Mouse (Mus musculus) frontal cortex, postnatal 36 days (tissue): ENCODE data around the gene Lmna.

Source experiments
- DNase-seq, 2 experiments: peaks; one replicate each; pipeline ENCODE4 v3.0.0; 2022; ENCODE audit warnings: low spot score in 2 of 2

Lmna gene

DNA sequence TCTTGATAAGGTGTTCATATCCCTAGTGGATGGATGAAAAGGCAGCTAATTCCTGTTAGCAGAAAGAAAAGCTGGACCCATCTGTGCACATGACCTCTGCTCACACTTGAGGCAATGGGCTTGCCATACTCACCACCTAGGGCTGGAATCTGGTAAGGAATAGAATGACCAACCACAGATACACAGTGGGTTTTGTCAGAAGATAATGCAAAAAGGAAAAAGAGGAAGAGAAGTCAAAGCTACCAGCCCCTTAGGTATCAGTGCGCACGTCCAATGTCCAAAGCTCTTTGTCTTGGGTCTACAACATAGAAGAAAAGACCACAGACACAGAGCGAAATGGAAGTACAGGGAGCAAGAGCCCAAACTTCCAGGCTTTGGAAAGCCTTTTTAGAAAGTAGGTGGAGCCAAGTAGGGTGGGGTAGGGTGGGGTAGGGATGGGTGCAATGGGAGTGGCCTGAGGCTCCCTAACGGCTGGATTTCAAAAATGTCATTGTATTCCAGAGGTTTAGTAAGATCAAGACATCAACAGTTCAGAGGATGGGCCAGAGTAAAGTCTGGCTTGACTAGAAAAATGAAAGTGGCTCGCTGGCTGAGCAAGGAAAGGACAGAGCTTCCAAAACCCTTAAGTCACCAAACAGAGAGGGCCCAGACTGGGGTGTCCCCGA lies 8.3 kb downstream of the Lmna start:
- no peak for DNase-seq

DNA sequence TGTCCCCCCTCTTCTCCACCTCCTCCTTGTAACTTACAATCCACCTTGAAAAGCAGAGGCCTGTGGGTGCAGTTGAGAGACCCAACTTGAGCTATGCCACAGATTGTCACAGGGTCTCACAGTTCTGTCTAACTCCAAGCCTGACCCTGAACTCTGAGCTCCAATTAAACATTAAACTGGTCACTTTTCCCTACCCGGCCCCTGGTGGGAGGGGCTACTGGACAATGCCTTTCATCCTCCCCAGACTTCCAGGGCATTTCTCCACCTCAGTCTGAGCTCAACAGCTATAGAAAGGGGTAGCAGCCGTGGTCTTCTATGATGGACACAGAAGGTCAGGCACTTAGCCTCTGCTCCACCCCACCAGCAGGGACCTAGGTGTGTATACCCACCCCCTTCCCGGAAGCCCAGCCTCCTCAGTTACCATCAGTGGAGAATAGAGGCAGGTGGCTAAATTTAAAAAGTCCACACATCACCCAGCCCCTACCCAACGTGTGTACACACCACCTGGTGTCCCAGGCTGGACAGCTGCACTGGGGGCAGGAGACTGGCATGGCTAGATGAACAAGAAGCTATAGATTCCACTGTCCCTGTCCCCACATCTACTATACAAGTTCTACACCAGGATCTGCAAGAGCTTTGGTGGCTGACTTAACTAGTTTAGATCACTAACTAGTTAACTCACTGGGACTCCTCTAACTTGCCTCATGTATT lies 8.9 kb downstream of the Lmna start:
- DNase-seq, result no peak

DNA sequence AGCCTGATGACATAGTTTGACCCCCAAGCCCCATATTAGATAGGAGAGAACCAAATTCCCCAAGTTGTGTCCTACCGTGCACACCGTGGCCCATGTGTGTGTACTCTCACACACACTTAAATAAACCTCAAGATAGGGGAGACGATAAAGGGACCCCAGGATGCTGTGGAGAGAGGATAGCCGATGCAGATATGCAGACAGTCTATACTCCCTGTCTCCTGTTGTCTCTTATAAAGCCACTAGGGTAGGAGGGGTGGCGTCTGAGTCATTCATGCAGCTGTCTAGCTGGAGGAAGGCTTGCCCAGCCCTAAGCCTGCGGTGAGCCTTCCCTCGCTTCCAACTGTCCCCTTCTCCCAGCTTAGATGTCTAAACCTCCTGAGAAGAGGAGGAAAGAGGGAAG lies 9.7 kb downstream of the Lmna start:
- DNase-seq, result no peak

DNA sequence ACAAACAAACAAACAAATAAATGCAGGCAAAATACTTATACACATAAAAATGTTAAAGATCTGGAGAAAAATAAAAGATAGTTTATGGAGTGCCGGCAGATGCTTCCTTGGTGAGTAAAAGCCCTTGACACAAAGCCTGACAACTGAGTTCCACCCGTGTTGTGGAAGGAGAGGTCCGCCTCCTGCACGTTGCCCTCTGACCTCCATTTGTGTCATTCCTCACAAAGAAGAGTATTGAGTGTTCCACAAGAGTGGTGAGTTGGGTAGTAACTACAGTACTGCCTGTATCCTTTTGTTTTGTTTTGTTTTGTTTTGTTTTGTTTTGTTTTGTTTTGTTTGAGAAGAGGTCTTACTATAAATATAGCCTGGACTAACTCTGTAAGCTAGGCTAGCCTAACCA lies 10.2 kb downstream of the Lmna start:
- no peak for DNase-seq

DNA sequence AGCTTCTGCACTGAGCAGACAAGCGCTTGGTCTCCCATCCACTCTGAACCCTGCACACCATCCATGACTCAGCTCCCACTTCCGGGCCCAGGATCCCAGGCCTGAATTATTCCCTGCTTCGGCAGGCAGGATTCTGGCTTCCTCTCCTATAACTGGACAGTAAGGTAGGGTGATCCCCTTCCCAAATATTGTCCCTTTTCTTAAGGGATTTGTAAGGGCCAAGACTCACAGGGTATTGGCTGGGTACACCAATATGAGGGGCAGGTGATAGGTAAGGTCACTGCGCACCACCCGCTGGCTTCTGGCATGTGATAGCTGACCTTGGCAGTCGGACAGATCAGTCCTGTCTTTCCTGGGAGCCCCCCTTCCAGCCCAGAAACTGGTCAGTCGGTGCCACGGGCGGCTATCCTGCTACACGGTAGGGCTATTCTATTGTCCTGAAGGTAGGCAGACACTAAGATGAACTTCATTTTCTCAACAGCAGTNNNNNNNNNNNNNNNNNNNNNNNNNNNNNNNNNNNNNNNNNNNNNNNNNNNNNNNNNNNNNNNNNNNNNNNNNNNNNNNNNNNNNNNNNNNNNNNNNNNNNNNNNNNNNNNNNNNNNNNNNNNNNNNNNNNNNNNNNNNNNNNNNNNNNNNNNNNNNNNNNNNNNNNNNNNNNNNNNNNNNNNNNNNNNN lies 13.9 kb downstream of the Lmna start:
- DNase-seq, result no peak

DNA sequence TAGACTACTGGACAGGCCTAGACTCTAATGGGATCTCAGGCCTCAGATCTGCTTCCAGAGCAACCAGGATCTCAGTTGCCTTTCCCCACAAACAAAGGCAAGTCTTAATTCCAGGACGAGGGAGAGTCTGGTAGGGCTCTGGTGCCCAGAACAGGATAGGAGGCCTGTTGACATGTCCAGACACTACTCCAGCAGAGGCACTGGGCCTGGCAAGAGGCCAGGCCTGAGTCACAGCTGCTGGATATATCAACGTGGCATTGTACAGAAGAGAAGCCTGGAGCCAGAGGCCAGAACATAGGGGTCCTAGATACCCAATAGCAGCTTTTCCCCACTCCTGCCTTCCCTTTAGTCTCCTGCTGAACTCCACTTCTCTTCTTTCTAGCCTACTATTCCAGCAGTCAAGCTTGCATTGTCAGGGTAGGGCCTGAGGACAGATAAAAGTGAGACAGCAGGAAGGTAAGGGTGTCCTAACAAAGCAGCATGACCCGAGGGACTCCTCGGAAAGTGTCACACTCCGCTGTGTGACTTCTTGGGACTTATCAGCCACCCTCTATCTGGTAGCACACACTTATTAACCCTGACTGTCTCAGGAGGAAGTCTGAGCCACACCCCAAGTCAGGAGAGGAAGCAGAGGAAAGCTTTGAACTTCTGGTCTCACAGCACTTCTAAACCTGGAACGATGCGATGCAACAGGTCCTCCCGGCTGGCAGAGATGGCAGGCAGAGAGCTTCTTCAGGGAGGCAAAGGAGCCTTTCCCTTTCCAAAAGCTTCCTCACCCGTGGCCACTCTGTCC lies 14.7 kb downstream of the Lmna start:
- DNase-seq, result no peak

DNA sequence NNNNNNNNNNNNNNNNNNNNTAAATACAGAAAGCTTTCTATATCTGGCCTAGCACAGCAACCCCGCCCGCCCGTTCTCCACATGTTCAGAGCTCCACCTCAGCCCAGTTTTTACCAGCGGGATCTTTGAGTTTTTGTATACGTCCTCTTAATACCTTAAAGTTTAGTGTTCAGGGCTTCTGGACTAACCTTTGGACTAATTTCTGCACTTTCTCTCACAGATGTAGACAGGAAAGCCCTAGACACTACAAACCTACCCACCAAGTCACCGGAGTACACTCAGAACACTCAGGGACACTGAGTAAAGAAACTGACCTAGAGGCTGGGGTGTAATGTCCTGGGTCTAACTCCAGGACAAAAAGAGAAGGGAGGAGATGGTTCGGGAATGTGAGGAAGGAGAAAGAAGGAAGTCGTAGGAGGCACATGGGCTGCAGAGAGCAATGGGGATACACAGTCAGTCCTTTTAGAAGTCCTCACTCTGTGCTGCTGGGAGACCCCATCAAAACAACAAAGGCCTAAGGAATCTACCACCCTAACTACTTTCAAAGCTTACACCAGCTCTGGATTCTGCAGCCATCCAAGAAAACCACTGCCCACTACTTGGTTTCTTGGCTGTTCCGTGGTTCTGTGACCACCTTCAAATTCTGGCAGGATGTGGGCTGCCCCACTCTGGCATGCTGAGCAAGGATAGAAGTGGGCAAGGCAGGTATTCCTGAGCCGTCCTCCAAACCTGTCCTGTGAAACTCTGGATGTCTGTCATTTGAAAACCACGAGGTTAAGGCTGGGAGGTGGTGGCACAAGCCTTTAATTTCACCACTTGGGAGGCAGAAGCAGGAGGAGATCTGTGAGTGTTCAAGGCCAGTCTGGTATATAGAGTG lies 15.8 kb downstream of the Lmna start:
- no peak for DNase-seq

DNA sequence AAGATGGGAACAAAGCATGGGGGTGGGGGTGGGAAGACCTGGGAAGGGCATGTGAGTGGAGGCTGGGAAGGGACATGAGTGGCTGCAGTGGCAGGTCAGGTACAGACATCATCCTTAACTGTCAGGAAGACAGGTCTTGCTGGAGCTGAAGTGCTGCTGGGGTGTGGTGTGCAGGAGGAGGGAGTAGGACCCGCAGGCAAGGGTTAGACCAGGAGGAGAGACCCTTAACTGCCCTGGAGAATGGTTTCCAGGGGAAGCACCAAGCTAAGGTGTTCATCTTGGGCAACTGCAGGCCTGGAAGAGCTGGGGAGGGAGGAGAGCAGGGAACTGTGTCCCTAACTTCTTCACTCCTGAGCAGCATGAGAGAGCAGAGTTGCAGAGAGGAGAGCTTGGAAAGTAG lies 22.4 kb downstream of the Lmna start:
- DNase-seq, result no peak

DNA sequence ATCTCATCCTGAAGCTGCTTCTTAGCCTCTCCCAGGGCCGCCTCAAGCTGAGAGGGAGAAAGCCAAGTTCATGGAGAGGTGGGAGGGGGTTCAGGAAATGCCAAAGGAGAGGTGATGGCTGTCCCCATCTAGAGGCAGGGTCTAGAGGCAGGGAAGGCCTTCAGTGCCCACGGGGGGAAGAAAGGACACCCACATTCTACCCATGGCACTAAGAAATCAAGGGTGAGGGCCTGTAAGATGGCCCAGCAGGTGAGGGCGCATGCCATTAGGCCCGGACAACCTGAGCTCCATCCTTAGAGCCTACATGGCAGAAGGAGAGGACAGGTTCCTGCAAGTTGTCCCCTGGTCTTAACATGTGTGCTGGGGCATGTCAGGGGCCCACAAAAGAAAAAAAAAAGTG lies 22.9 kb downstream of the Lmna start:
- DNase-seq, result no peak

DNA sequence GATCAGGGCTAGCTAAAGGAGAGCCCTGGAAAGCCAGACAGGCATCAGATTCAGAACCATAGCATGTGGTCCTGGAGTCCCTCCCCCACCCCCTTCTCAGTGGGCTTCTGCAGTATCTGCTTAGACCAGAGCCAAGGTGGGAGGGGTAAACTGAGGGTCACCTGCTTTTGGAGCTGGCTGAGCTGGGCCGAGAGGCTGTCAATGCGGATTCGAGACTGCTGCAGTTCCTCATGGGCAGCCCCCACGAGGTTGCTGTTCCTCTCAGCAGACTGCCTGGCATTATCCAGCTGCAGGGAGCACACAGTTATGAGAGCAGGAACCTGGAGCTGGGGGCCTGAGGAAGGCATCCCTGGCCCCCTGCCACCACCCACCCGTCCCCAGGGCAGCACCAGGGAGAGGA lies 23.7 kb downstream of the Lmna start:
- no peak for DNase-seq

DNA sequence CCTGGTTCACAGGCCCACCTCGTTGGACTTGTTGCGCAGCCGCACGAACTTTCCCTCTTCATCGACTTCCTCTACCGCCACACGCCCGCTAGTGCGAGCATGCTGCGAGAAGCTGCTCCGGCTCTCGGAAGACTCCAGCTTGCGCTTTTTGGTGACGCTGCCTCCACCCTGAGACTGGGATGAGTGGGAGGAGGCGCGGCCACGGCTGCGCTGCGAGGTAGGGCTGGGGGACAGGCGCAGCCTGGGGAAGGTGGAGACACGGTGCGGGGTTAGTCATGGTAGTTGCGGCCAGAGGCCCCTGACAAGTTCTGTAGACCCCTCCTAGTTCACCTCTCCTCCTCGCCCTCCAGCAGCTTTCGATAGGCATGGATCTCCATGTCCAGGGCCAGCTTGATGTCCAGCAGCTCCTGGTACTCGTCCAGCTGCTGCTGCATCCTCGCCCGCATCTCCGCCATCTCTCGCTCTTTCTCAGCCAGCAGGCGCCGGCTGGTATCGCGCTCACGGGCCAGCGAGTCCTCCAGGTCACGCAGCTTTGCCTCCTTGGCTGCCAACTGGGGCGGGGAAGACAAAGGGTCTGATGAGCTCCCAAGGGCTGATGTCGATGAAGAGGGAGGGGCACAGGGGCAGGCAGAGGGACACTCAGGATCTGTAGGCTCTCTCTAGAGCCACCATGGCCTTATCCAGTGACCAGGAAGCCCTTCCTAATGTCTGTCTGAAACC lies 25.0 kb downstream of the Lmna start:
- DNase-seq, result peak; percentile 51 to 55

DNA sequence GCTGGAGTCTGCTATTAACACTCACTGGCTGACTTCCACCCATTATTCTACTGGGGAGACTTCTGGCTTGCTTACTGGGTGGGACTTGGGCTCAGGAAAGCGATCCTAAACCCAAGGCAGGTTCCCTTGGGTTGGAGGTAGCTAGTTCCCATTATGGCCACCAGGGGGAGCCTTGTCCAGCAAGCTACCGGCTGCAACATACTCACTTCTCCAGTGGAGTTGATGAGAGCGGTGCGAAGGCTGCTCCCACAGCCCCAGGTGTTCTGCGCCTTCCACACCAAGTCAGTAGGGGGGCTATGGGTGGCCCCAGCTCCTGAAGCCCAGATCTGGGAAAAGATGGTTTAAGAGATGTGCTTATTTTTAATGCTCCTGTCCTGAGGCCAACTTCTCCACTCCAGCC lies 26.1 kb downstream of the Lmna start:
- peak; percentile 74 to 75 for DNase-seq

DNA sequence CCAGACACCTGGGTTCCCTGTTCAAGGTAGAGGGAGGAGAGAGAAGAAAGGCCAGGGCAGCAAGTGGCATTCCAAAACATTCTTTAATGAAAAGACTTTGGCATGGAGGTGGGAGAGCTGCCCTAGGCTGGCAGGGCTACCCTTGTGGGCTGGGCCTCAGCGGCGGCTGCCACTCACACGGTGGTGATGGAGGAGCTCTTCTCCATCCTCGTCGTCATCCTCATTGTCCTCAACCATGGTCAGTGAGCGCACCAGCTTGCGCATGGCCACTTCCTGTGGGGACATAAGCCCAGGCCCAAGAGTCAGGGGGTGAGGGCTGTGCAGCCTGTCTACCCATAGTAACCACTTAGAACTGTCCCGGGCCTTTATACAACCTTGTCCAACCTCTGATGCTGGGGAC lies 26.6 kb downstream of the Lmna start:
- DNase-seq, result no peak

DNA sequence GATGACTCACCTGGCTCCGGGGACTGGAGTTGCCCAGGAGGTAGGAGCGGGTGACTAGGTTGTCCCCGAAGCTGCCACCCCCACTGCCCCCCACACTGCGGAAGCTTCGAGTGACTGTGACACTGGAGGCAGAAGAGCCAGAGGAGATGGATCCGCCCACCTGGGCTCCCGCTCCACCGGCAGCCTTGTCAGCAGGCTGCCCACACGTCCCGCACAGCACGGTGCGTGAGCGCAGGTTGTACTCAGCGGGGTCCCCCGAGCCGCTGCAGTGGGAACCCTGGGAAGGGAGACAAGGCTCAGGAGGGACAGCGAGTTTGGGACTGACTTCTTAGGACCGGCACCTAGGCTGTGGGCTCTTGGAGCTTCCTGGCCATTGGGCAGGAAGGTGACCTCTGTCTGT lies 27.4 kb downstream of the Lmna start:
- no peak for DNase-seq

DNA sequence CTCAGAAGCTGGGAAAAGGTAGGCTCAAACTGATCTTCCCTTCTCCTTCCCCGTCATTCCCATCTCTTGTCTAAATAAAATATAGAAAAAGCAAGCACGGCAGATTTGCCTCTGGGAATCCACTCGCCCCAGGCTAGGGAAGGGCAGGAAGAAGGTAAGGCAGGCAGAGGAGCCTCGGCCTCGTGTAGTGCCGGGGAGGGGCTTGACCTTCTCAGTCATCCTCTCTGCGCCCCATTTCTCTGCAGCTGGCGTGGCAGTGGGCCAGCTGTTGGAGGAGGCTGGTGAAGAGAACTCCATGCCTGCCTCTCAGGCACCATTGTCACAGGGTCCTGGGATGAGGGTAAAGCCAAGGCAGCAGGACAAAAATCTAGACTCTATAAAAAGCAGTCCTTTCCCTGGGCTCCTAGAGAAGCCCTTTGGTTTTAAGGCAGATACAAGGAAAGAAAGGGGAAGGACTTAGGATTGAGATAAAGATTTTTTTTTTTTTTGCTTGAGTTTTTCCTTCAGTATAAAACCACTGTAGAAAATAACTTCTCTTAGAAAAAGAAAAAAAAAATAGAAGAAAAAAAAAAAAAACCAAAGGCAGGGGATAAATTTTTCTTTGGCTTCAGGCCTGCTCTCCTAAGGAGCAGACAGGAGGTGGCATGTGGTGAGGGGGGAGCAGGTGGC lies 28.2 kb downstream of the Lmna start:
- DNase-seq, result no peak

DNA sequence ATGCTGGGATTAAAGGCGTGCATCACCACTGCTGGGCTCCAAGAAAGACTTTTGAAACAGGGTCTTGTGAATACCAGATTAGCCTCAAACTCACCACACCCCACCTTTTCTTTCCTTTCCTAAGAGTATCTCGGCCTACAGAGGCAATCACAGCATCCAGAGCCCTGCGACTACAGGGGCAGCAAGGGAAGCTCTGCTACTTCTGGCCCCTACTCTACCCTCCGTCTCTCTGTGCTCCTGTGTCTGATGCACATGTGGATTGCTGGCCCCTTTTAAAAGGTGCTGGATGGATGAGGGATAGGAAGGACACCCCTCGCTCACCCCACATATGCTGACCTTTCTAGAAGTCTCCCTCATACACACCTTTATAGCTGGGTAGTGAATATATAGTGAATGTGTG lies 29.1 kb downstream of the Lmna start:
- no peak for DNase-seq

DNA sequence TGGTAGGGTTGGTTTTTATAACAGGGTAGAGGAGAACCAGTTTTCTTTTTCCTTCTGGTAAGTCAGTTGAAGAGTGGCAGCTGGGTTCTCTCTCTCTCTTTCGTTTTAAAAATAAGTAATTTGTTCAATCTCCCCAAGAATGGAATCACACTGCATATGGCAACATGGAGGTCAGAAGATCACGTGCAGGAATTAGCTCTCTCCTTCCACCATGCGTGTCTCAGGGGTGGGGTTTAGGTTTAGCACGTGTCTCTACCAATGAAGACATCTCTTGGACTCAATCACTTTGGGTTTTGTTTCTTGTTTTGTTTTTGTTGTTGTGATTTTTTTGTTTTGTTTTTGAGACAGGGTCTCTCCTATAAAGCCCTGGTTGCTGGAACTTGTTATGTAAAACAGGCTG lies 29.9 kb downstream of the Lmna start:
- no peak for DNase-seq

DNA sequence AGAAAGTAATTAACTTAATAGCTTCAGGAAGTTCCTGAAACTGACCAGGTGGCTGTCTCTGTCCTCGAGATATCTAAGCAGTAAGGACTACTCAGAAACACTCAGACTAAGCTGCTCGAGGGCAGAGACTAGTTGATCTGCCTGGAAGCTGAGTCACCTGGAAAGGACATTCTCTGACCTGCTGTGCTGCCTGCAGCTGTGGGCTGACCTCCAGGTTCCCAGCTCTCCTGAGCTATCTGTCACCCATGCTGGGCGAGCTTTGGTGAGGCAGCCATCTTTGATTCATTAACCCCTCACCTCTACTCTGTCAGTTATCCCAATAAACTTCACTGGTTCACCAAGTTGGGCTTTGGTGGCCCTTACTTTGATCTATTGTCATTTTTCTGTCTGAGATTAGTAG lies 30.6 kb downstream of the Lmna start:
- DNase-seq, result no peak

DNA sequence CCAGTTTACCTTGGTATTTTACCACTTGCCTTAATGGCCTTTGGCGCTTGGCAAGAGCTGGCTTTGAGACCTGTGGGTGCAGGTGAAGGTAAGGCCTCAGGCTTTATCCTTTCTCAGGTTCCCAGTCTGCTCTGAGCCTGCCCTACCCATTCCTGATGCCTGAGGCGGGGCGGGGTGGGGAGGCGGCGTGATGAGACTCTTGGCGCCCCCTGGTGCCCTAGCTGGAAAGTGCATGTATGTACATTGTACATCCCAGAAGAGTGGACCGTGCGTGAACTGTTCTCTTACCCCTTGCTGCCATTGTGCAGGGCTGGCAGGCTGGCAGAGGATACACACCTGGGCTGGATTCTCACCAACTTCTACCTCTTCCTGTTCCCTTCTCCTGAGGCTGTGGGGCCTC lies 32.0 kb downstream of the Lmna start:
- peak; percentile 82 to 83 for DNase-seq

DNA sequence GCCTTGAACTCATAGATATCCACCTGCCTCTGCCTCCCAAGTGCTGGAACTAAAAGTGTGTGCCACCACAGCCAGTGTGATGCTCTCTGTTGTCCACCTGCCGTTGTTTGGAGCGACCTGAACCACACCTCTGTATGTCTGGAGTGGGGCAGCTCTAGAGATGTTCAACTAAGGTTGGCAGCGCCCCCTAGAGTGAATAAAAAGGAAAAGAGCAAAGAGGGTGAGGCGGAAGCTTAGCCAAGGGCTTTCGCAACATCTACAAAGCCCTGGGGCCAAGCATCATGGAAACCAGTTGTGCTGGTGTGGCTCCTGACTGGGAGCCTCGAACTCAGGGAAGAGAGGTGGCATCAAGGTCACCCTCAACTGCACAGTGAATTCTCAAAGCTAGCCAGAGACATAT lies 33.4 kb downstream of the Lmna start:
- no peak for DNase-seq
